Mouse (Mus musculus) stomach, postnatal 0 days (tissue): ENCODE results near the gene Fam206a. TPM values are rescaled to one million over a fixed set of nuclear protein-coding genes. Genes with fewer than 3 reads are reported as not detected.

Experiments used
- ATAC-seq: fragments of 200-750 bp; cut with Nextera tagmentation; 2 replicates; pipeline ENCODE4 v1.8.0; 2017; ENCODE audit not compliant: low FRiP score, low TSS enrichment
- DNase-seq: peaks from one replicate; pipeline ENCODE4 v3.0.0-alpha.2; 2016; ENCODE audit warnings: low spot score
- H3K27ac ChIP-seq: fragments of 300-500 bp; sonication (generic); replicated peaks from 2 replicates; pipeline ENCODE4 v1.5.1; 2014; ENCODE audit warnings: mild to moderate bottlenecking, control low read depth
- H3K27me3 ChIP-seq: fragments of 300-500 bp; sonication (generic); 2 replicates; pipeline ENCODE4 v1.6.1; 2014; ENCODE audit warnings: low read length; ENCODE audit not compliant: control insufficient read depth, insufficient read depth
- H3K36me3 ChIP-seq: fragments of 300-500 bp; sonication (generic); 2 replicates; pipeline ENCODE4 v1.6.1; 2014; ENCODE audit warnings: low read length, mixed read lengths; ENCODE audit not compliant: control insufficient read depth, insufficient read depth
- H3K4me1 ChIP-seq: fragments of 300-500 bp; sonication (generic); replicated peaks from 2 replicates; pipeline ENCODE4 v1.6.1; 2014; ENCODE audit warnings: antibody characterized with exemption; ENCODE audit not compliant: control insufficient read depth, insufficient read depth
- H3K4me2 ChIP-seq: fragments of 300-500 bp; sonication (generic); replicated peaks from 2 replicates; pipeline ENCODE4 v1.6.1; 2014; ENCODE audit warnings: low read depth, mild to moderate bottlenecking, control low read depth, moderate library complexity
- H3K4me3 ChIP-seq: fragments of 300-500 bp; sonication (generic); 2 replicates; pipeline ENCODE4 v1.5.1; 2014; ENCODE audit warnings: low read depth, low read length, control low read depth
- H3K9ac ChIP-seq: fragments of 300-500 bp; sonication (generic); 2 replicates; pipeline ENCODE4 v1.6.1; 2014; ENCODE audit warnings: mild to moderate bottlenecking, low read length, control low read depth, mixed read lengths
- H3K9me3 ChIP-seq: fragments of 300-500 bp; sonication (generic); 2 replicates; pipeline ENCODE4 v1.6.1; 2016; ENCODE audit warnings: low read length; ENCODE audit not compliant: control insufficient read depth
- CTCF ChIP-seq: IDR thresholded peaks from 2 replicates; pipeline ENCODE4 v1.5.1; 2016; ENCODE audit warnings: antibody characterized with exemption, low read depth, mild to moderate bottlenecking, moderate library complexity
- EP300 ChIP-seq: optimal IDR thresholded peaks from 2 replicates; pipeline ENCODE3; 2016; ENCODE audit warnings: antibody characterized with exemption
- WGBS: fragments of 180-500 bp; shearing (Covaris S2); extraction: QIAGEN DNeasy Blood & Tissue Kit; methylation state at CpG from one replicate; pipeline ENCODE4 v1.1.7; 2014; 5-methylcytosine and 5-hydroxymethylcytosine counted together
- polyA plus RNA-seq: library from polyadenylated mRNA; unstranded; fragments of >200 nt; fragmentation: Nextera tagmentation; extraction: Ambion mirVana; gene quantifications from 2 replicates; pipeline ENCODE4 v1.2.1, GENCODE M21; 2015

Gene Fam206a
- polyA plus RNA-seq, 1 experiment from 2014 or later, result 4.5 TPM

DNA sequence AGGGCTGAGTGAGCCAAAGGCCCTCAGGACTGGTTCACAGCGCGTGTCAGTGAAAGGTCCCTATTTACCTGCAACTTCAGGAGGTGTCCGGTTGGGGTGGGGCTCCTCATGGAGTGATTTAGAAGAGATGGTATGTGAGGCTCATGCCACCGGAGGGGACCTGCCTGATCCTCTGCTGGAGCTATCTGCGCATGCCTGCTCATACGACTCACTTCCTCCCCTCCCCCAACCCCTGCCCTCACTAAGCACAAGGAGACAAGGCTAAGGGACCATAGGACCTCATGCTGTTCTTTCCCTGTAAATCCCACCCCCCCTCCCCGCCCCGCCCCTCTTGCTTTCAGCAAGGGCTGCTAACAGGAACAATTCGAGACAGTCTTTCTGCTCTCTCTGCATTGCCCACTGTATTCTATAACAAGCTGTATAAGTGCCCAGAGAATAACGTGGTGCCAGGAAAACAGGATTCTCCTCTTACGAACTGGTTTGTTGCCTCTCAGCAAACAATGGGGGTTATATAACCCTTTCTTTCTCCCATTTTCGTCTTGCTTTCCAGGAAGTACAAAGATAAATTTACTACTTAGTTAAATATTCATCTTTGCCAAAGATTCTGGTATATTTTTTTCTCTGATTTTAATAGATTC is 43.9 kb downstream of the Fam206a start:
- no peaks in the 10 kb centered on the region for H3K27me3 ChIP-seq
- no peaks in the 10 kb centered on the region for H3K9me3 ChIP-seq
- no peaks in the 10 kb centered on the region; the same call in 1 of the 2 replicates for H3K36me3 ChIP-seq
- peaks cover 2% of the 10 kb centered on the region; the same call in 1 of the 2 replicates for H3K4me1 ChIP-seq
- H3K4me3 ChIP-seq, result no peak overlapping the region
- no peak for TF ChIP-seq EP300
- no peak for TF ChIP-seq CTCF
- 67% methylated on average over 12 of the region's 12 CpGs for WGBS
- no peak overlapping the region for H3K4me2 ChIP-seq
- no peak overlapping the region for H3K27ac ChIP-seq
- H3K9ac ChIP-seq, result no peak overlapping the region
- DNase-seq (no peak), ATAC-seq (no peak)

DNA sequence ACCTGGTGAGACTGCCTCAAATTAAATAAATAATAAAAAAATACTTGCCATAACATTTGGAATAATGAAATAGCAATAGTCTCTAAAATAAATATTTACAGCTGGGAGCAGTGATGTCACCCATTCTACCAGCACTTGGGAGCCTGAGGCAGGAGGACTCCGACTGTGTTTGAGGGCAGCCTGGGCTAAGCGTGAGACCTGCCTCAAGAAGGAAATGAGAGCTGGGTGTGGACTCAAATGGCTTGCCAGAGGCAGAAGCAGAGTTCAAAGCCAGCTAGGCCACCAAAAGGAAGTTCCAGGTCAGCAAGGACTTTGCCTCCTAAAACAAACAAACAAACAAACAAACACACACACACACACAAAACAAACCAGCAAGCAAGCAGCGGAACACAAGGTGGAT is 45.3 kb downstream of the Fam206a start:
- Histone ChIP-seq H3K4me2 (no peak overlapping the region), H3K9me3 (no peaks in the 10 kb centered on the region), H3K9ac (no peak overlapping the region), H3K4me3 (no peak overlapping the region), H3K4me1 (peaks cover 2% of the 10 kb centered on the region; the same call in 1 of the 2 replicates), H3K36me3 (no peaks in the 10 kb centered on the region; the same call in 1 of the 2 replicates), H3K27me3 (no peaks in the 10 kb centered on the region), H3K27ac (no peak overlapping the region)
- ATAC-seq, result no peak
- TF ChIP-seq EP300 (no peak), CTCF (no peak)
- WGBS, result 89% methylated on average over 3 of the region's 3 CpGs
- DNase-seq, result no peak

DNA sequence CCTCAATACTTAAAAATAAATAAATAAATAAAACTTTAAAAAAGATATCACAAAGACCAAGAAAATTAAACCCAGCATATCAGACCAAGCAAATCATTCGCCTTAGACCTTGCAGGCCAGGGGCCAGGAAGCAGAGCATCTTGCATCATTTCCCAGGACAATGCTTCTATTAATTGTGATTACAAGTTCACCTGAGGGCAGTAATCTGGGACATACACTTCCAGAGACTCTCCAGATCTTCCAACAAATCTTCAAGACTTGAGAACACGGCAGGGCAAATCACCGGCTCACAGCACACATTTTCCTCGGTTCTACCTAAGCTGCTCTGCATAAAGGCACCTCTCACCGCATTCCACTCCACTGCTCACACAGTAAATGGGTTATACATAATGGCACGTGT is 45.9 kb downstream of the Fam206a start:
- no peak overlapping the region for H3K9ac ChIP-seq
- no peak overlapping the region for H3K4me2 ChIP-seq
- peaks cover 2% of the 10 kb centered on the region; the same call in 1 of the 2 replicates for H3K4me1 ChIP-seq
- TF ChIP-seq CTCF (no peak), EP300 (no peak)
- WGBS, result 88% methylated on average over 6 of the region's 6 CpGs
- no peaks in the 10 kb centered on the region for H3K27me3 ChIP-seq
- DNase-seq (no peak), ATAC-seq (no peak)
- no peak overlapping the region for H3K4me3 ChIP-seq
- no peak overlapping the region for H3K27ac ChIP-seq
- H3K9me3 ChIP-seq, result no peaks in the 10 kb centered on the region
- no peaks in the 10 kb centered on the region; the same call in 1 of the 2 replicates for H3K36me3 ChIP-seq

DNA sequence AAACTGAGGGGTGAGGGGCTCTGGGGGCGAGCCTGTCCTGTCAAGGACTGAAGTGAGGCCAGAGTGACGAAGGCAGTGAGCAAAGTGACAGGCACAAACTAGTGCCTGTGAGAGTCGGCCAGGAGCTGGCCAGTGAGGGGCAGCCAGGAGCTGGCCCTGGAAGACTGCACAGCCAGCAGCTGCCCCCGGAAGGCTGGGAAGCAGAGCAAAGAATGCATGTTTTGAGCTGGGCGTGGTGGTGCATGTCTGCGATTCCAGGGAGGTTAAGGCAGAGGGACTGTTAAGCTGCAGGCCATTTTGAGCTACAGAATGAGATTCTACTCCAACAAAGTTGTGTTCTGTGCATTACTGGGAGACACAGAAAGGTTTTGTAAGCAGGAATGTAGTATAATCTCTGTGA is 48.6 kb downstream of the Fam206a start:
- no peak overlapping the region for H3K27ac ChIP-seq
- ATAC-seq, result no peak
- WGBS, result 21% methylated on average over 6 of the region's 6 CpGs

DNA sequence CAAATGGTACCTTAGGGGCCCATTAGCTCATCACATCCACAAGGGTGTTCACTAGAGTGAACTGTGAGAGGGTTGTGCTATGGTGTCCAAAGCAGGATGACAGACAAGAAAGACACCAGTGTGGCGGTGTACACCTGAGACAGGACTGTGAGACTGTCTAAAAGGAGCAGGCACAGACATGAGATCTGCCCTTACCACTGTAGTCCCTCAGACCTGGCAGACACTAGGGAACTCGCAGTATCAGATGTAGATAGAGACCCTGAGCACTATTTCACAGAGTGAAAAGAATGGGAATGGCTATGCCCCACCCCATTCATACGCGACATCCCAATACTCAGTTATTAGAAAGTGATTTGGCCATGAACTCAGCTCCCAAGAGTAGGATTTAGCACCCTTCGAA is 53.8 kb downstream of the Fam206a start:
- no peak overlapping the region for H3K4me2 ChIP-seq
- no peak overlapping the region for H3K4me3 ChIP-seq
- ATAC-seq (no peak), DNase-seq (no peak)
- no peak overlapping the region for H3K27ac ChIP-seq
- H3K9me3 ChIP-seq, result no peaks in the 10 kb centered on the region
- no peaks in the 10 kb centered on the region for H3K27me3 ChIP-seq
- no peak for TF ChIP-seq EP300
- TF ChIP-seq CTCF, result no peak
- 85% methylated on average over 5 of the region's 5 CpGs for WGBS
- H3K9ac ChIP-seq, result no peak overlapping the region
- no peaks in the 10 kb centered on the region; the same call in 1 of the 2 replicates for H3K4me1 ChIP-seq
- no peaks in the 10 kb centered on the region for H3K36me3 ChIP-seq

More for the DNA sequence above, 48.6 kb downstream of the Fam206a start:
- no peak overlapping the region for H3K4me3 ChIP-seq
- no peak for DNase-seq
- peaks cover 2% of the 10 kb centered on the region; the same call in 1 of the 2 replicates for H3K4me1 ChIP-seq
- H3K9ac ChIP-seq, result no peak overlapping the region
- no peaks in the 10 kb centered on the region for H3K9me3 ChIP-seq
- H3K4me2 ChIP-seq, result no peak overlapping the region
- H3K27me3 ChIP-seq, result no peaks in the 10 kb centered on the region
- H3K36me3 ChIP-seq, result no peaks in the 10 kb centered on the region
- no peak for TF ChIP-seq EP300
- peak; percentile 18; the same call in 1 of the 2 replicates for TF ChIP-seq CTCF

DNA sequence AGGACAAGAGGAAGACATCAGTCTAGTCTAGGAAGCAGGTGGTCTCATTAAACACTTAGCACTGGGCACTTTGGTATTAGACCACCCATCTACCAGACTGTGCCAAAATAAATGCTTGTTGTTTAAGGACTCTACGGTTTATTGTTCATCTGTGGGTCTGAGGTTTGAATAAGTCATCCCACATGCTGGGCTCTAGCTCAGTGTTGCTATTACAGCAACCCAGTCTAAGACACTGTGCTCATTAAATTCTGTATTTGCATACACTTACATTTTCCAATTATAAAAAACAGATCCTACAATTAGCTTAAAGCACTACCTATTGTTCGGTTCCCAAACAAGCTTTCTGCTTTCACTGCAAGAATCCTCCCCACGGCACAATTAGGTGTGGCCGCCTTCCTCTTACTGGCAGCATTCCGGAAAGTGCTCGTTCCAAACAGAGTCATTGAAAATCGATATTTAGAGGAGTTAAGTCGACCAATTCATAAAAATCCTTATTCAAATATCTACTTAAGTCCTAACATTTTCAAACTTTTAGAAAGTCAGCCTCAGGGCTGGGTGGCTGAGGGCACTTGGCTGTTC is 54.3 kb downstream of the Fam206a start:
- no peaks in the 10 kb centered on the region for H3K9me3 ChIP-seq
- H3K27me3 ChIP-seq, result no peaks in the 10 kb centered on the region
- H3K4me1 ChIP-seq, result no peaks in the 10 kb centered on the region
- ATAC-seq (no peak), DNase-seq (no peak)
- H3K4me2 ChIP-seq, result no peak overlapping the region
- H3K27ac ChIP-seq, result no peak overlapping the region
- H3K9ac ChIP-seq, result no peak overlapping the region
- H3K4me3 ChIP-seq, result no peak overlapping the region
- H3K36me3 ChIP-seq, result no peaks in the 10 kb centered on the region
- TF ChIP-seq EP300 (no peak), CTCF (no peak)
- 66% methylated on average over 8 of the region's 8 CpGs for WGBS
